Mouse (Mus musculus): Measurements from ENCODE around the gene Dbf4. TPM values are rescaled to one million over a fixed set of nuclear protein-coding genes. Genes with fewer than 3 reads are reported as not detected.

Gene Dbf4
- polyA plus RNA-seq, 1 experiment: not detected

GRCm38 (mm10) chr5:8421424-8421823 is 1.1 kb downstream of the Dbf4 start:
- Histone ChIP-seq H3K27ac (ENCODE audit: insufficient read depth, low read depth, low read length) (no peak overlapping the region), H3K4me3 (ENCODE audit: insufficient read depth, low read depth, low read length) (no peak overlapping the region), H3K4me1 (ENCODE audit: control insufficient read depth, insufficient read depth, low read length) (peaks cover 3% of the 10 kb centered on the region; the same call in 1 of the 2 replicates)
- TF ChIP-seq POLR2A (IDR thresholded peaks at IDR 0.05; ENCODE audit: insufficient read depth, low read depth, low read length) (no peak), CTCF (IDR thresholded peaks at IDR 0.05; ENCODE audit: insufficient read depth, low read depth, low read length) (no peak)
- 10% methylated on average over 3 of the region's 3 CpGs for WGBS

- Histone ChIP-seq H3K4me3 (ENCODE audit: insufficient read depth, low read depth, low read length) (no peak overlapping the region), H3K27ac (ENCODE audit: insufficient read depth, low read depth, low read length) (no peak overlapping the region), H3K4me1 (ENCODE audit: control insufficient read depth, insufficient read depth, low read length) (peaks cover 3% of the 10 kb centered on the region; the same call in 1 of the 2 replicates)
- TF ChIP-seq CTCF (IDR thresholded peaks at IDR 0.05; ENCODE audit: insufficient read depth, low read depth, low read length): no peak
- TF ChIP-seq POLR2A (IDR thresholded peaks at IDR 0.05; ENCODE audit: insufficient read depth, low read depth, low read length): no peak
- 38% methylated on average over 1 of the region's 1 CpGs for WGBS
These were observed 5.1 kb downstream of the Dbf4 start for GRCm38 (mm10) chr5:8417443-8417842.

- TF ChIP-seq CTCF (IDR thresholded peaks at IDR 0.05; ENCODE audit: insufficient read depth, low read depth, low read length): no peak
- TF ChIP-seq POLR2A (IDR thresholded peaks at IDR 0.05; ENCODE audit: insufficient read depth, low read depth, low read length): no peak
- no peak overlapping the region for H3K27ac ChIP-seq (ENCODE audit: insufficient read depth, low read depth, low read length)
- 92% methylated on average over 3 of the region's 3 CpGs for WGBS
These were observed 5.7 kb downstream of the Dbf4 start for GRCm38 (mm10) chr5:8416683-8417413.

GRCm38 (mm10) chr5:8408746-8409145 is 13.8 kb downstream of the Dbf4 start:
- 87% methylated on average over 4 of the region's 4 CpGs for WGBS
- Histone ChIP-seq H3K27ac (ENCODE audit: insufficient read depth, low read depth, low read length) (no peak overlapping the region), H3K4me3 (ENCODE audit: insufficient read depth, low read depth, low read length) (no peak overlapping the region), H3K4me1 (ENCODE audit: control insufficient read depth, insufficient read depth, low read length) (no peaks in the 10 kb centered on the region)
- no peak for TF ChIP-seq CTCF (IDR thresholded peaks at IDR 0.05; ENCODE audit: insufficient read depth, low read depth, low read length)
- TF ChIP-seq POLR2A (IDR thresholded peaks at IDR 0.05; ENCODE audit: insufficient read depth, low read depth, low read length): no peak

More at GRCm38 (mm10) chr5:8416683-8417413, 5.7 kb downstream of the Dbf4 start:
- Histone ChIP-seq H3K4me1 (ENCODE audit: control insufficient read depth, insufficient read depth, low read length) (no peaks in the 10 kb centered on the region), H3K4me3 (ENCODE audit: insufficient read depth, low read depth, low read length) (no peak overlapping the region)

- WGBS: 94% methylated on average over 13 of the region's 13 CpGs
- H3K27ac ChIP-seq (ENCODE audit: insufficient read depth, low read depth, low read length): no peak overlapping the region
- H3K4me1 ChIP-seq (ENCODE audit: control insufficient read depth, insufficient read depth, low read length): no peaks in the 10 kb centered on the region
- H3K4me3 ChIP-seq (ENCODE audit: insufficient read depth, low read depth, low read length): no peak overlapping the region
- TF ChIP-seq POLR2A (IDR thresholded peaks at IDR 0.05; ENCODE audit: insufficient read depth, low read depth, low read length) (no peak), CTCF (IDR thresholded peaks at IDR 0.05; ENCODE audit: insufficient read depth, low read depth, low read length) (no peak)
These were observed 24.8 kb downstream of the Dbf4 start for GRCm38 (mm10) chr5:8397587-8398249.

- Histone ChIP-seq H3K27ac (ENCODE audit: insufficient read depth, low read depth, low read length) (no peak overlapping the region), H3K4me1 (ENCODE audit: control insufficient read depth, insufficient read depth, low read length) (no peaks in the 10 kb centered on the region), H3K4me3 (ENCODE audit: insufficient read depth, low read depth, low read length) (no peak overlapping the region)
- TF ChIP-seq POLR2A (IDR thresholded peaks at IDR 0.05; ENCODE audit: insufficient read depth, low read depth, low read length) (no peak), CTCF (IDR thresholded peaks at IDR 0.05; ENCODE audit: insufficient read depth, low read depth, low read length) (no peak)
- WGBS: 71% methylated on average over 1 of the region's 1 CpGs
These were observed 28.5 kb downstream of the Dbf4 start for GRCm38 (mm10) chr5:8393891-8394583.

GRCm38 (mm10) chr5:8374297-8374906 is 48.1 kb downstream of the Dbf4 start:
- 92% methylated on average over 5 of the region's 5 CpGs for WGBS
- Histone ChIP-seq H3K4me3 (ENCODE audit: insufficient read depth, low read depth, low read length) (no peak overlapping the region), H3K27ac (ENCODE audit: insufficient read depth, low read depth, low read length) (no peak overlapping the region), H3K4me1 (ENCODE audit: control insufficient read depth, insufficient read depth, low read length) (no peaks in the 10 kb centered on the region)
- TF ChIP-seq POLR2A (IDR thresholded peaks at IDR 0.05; ENCODE audit: insufficient read depth, low read depth, low read length): no peak
- no peak for TF ChIP-seq CTCF (IDR thresholded peaks at IDR 0.05; ENCODE audit: insufficient read depth, low read depth, low read length)

GRCm38 (mm10) chr5:8373415-8373814 is 49.1 kb downstream of the Dbf4 start:
- H3K27ac ChIP-seq (ENCODE audit: insufficient read depth, low read depth, low read length): no peak overlapping the region
- WGBS: 49% methylated on average over 4 of the region's 4 CpGs
- H3K4me3 ChIP-seq (ENCODE audit: insufficient read depth, low read depth, low read length): no peak overlapping the region
- H3K4me1 ChIP-seq (ENCODE audit: control insufficient read depth, insufficient read depth, low read length): no peaks in the 10 kb centered on the region
- no peak for TF ChIP-seq POLR2A (IDR thresholded peaks at IDR 0.05; ENCODE audit: insufficient read depth, low read depth, low read length)
- TF ChIP-seq CTCF (IDR thresholded peaks at IDR 0.05; ENCODE audit: insufficient read depth, low read depth, low read length): no peak

All from olfactory bulb, adult 2 months (tissue).